Mouse (Mus musculus) right cerebral cortex, postnatal 14 days (tissue): Measurements from ENCODE around the gene A4galt.

Experiments used
- DNase-seq: peaks from one replicate; pipeline ENCODE4 v3.0.0; 2022

A4galt gene

DNA sequence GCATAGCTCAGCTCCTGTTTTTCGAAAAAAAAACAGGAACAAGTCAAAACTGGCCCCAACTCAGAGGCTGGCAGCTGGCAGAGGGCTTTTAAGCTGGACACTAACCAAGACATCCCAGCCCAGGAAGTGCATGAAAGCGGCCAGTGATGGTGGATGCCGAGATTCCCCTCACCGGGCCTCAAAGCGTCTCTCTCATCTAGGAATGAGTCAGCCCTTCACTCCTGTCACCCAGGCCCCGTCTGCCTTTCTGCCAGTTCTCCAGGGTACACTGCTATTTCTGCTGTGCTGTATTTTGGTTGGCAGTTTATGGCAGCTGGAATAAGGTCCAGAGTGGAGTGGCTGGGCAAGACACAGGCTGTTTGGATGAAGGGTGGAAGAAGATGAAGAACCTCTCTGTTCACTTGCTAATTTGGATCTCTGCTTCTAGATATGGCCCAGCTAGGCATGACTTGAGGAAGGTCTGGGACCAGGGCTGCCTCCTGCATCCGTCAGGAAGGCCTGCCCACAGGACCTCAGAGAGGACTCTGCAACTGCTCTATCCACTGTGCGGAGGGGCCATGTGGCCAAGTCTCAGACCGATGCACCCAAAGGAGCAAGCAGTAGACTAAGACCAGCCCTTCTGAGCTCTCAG is 27.3 kb downstream of the A4galt start:
- DNase-seq, result peak; percentile 19

DNA sequence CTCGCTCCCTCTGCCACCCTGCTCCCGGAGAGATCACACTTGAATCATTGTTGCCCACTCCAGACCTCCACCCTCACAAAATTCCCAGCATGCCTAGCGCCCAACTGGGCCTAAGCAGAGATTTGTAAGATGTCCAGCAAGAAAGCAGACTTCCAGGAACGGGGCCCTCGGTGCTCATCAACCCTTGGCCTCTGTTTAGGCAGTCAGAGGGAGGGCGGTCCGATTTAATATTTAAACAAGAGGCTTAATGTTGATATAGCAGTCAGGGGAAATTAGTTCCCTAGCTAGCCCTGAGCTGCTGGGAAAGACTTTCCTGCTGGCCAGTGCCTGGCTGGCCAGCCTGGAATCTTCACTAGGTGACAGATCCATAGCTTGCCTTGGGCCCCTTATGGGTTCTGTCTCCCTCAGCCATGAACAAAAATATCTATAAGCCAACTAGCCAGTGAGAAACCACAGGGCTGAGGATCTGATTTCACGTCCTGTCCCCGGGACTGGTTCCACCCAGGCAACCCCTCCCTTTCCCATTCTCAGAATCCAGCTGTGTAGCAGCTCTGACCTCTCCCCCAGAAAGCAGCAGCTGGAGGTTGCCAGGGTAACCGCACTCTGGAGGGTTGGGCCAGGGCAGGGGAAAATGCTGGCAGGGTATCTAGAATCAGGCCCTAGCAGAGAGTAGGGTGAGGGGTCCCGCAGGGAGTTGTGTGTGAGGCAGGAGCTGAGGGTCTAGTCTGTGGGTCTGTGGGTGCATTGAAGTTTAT is 28.2 kb downstream of the A4galt start:
- DNase-seq, result no peak

GRCm38 (mm10) chr15:83221721-83222120 is 29.9 kb downstream of the A4galt start:
- DNase-seq, result no peak

DNA sequence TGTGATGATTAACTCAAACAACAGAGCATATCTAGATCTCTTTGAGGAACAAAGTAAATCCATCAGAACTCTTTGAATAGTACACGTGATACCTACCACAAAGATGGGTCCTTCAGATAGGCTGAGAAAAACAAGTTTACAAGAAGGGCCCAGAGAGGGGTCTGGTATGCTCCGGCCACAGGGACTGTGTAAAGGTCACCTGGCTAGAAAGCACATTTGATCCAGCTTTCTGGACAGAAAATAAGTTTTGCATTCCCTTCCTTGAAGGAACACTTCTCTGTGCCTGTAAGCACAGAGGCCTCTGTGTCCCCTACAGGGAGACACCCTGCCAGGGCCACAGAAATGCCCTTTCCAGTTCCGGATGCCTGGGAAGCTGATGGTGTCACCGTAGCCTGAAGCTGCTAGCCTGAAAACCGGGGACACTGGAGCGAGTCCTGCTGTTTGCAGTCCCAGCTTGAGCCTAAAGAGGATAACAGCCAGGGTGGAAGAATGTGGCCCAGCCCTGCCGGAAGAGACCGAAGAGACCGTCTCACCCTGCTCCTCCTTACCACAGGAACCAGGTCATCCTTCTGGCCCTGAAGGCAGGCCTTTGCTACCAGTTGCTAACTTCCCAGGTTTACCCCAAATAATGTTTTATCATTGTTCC is 31.1 kb downstream of the A4galt start:
- no peak for DNase-seq

DNA sequence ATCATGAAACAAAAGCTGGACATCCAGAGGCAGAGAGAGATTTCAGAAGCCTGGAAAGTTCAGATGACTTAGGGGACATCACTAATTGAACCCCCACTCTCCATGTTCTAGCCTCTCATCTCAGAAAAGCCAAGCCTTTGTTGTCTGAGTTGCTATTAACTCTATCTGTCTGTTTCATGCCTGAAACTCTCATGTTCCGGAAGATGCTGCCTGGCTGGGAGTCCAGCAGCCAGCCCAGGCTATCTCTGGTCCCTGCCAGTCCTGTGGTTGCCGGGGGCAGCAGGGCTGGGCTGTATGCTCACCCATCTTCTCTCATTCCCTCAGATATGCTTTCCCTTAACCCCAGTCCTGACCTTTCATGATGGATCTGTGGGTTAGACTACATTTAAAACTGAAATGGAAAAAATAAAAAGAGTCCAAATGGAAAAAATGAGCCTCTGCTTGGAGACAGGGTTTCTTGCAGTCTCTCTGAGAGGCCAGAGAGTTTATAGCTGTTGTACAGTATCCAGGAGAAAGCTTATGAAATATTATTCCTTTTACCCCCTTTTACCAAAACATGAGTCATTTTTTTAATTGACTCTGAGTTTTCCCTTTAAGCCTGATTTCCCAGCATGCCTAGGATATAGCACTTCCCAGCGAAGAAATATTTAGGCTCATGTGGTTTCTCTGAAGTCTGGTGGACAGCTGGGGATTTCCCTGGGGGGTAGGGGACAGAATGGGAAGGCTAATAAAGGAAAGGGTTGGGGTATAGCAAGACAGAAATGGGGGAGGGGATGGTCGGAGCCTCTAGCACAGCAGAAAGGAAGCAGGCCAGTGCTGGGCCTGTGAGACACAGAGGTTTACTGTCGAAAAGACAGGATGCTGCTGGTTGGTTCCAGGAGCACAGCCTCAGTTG is 36.0 kb downstream of the A4galt start:
- no peak for DNase-seq

GRCm38 (mm10) chr15:83210229-83210628 is 41.3 kb downstream of the A4galt start:
- peak; percentile 81 for DNase-seq

DNA sequence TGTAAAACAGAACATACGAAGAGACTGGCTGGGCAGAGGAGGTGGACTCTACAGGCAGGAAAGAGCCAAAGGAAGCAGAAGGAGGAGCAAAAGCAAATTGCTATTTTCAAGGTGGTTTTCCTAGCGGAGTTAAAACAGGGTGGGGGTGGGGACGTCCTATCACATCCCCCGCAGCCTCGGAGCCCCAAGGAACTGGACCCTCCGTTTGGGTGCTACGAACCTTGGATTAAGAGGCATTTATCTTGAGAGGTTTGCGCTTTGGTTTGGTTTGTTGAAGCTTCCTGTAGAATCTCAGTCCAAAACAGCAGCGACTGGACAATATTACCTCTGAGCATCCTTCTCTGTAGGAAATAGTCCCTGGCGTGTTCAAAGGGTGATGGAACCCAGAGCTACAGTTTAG is 41.9 kb downstream of the A4galt start:
- DNase-seq, result no peak

- DNase-seq, result no peak
Measured at GRCm38 (mm10) chr15:83209092-83209695, 42.4 kb downstream of the A4galt start.

DNA sequence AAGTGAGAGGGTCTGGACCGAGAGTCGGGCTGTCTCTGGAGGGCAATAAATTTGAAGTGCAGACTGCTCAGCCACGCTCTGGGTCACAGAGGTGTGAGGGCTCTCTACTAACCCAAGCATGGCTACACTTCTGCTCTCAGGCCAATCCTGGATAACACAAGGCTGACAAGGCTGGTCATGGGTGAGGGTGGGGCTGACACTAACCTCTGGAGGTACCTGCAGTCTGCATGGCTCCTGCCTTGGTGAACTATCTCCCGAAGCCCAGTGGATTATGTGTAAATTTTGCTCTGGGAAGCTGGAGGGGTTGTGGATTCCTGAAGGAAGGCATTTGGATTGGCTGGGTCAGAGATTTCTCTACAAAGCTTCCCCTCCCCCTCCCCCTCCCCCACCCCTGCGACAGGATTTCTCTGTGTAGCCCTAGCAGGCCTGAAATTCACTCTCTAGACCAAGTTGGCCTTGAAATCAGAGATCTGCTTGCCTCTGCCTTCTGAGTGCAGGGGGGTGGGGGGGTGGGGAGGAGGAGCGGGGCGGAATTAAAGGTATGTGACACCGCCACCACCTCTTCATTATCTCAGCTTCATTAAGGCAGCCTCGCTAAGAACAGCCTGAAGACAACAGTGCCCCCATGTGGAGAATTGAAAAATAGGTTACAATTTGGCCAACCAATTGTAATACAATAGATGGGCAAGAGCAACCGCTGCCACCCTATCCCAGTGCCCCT is 46.7 kb downstream of the A4galt start:
- no peak for DNase-seq

- no peak for DNase-seq
Measured at GRCm38 (mm10) chr15:83202412-83202811, 49.2 kb downstream of the A4galt start.

DNA sequence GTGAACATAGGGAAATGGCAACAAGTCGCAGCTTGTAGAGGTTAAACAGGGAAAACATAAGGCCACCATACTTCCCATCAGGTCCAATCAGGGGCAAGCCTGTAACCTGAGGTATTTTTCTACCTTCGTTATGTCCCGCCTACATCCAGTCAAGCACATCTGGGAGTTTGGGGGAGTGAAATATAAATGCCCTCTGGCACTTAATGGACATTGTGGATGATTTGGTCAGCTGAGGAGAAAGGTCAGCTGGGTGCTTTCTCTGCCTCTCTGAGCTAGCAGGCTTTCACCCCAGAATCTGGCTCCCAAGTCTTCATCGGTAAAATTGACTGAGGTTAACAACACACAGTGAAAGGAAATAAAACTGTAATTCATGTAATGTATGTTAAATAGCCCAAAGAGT is 58.2 kb downstream of the A4galt start:
- DNase-seq, result no peak

GRCm38 (mm10) chr15:83182351-83182750 is 69.2 kb downstream of the A4galt start:
- no peak for DNase-seq

DNA sequence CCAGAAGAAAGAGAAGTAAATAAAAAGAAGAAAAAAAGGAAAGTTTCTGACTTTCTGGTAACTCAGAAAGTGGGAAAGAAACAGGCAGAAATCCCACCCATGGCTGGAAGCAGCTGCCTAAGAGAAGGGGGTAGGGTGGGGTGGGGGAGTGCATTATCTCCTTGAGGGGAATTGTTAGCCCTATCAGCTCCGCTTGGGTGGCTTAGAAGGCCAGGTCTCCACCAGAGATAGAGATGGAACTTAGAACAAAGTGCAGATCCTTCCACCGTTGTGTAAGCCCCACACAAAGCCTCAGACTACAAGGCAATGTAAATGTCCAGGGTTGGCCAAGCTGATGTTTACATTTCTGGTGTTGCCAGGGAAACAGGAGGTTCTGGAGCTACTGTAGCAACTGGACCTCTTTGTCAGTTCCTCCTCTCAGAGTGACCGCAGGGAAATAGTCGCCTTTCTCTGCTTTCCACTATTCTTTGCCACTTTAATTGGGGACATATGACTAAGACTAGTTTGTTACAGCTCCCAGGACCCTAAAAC is 69.7 kb downstream of the A4galt start:
- no peak for DNase-seq

- DNase-seq, result no peak
Measured at GRCm38 (mm10) chr15:83180004-83180403, 71.6 kb downstream of the A4galt start.
